Mouse (Mus musculus): ENCODE measurements at regions not wholly inside any gene's neighbourhood (a gene's known extent, or its start where the extent isn't known, plus 50 kb on each side); places are given as distances from the start of the nearest gene placed in this dataset.

- Histone ChIP-seq H3K4me1 (ENCODE audit: control insufficient read depth, insufficient read depth, low read length) (no peaks in the 10 kb centered on the region), H3K27ac (ENCODE audit: control insufficient read depth, insufficient read depth, low read depth, low read length) (no peak overlapping the region), H3K36me3 (ENCODE audit: control insufficient read depth, insufficient read depth, low read length) (no peaks in the 10 kb centered on the region), H3K4me3 (ENCODE audit: control insufficient read depth, low read depth, low read length) (no peak overlapping the region), H3K27me3 (ENCODE audit: control insufficient read depth, insufficient read depth, low read length) (no peaks in the 10 kb centered on the region)
- no peak for TF ChIP-seq CTCF (IDR thresholded peaks at IDR 0.05; ENCODE audit: control insufficient read depth, insufficient read depth, insufficient replicate concordance, low read depth, low read length)
- no peak for TF ChIP-seq POLR2A (IDR thresholded peaks at IDR 0.05; ENCODE audit: control insufficient read depth, low read depth, low read length)
Observed at GRCm38 (mm10) chr7:124557213-124557612, 574.5 kb downstream of the Hs3st4 start.

- Histone ChIP-seq H3K4me3 (ENCODE audit: control insufficient read depth, low read depth, low read length) (no peak overlapping the region), H3K36me3 (ENCODE audit: control insufficient read depth, insufficient read depth, low read length) (no peaks in the 10 kb centered on the region), H3K27ac (ENCODE audit: control insufficient read depth, insufficient read depth, low read depth, low read length) (no peak overlapping the region), H3K27me3 (ENCODE audit: control insufficient read depth, insufficient read depth, low read length) (no peaks in the 10 kb centered on the region), H3K4me1 (ENCODE audit: control insufficient read depth, insufficient read depth, low read length) (no peaks in the 10 kb centered on the region)
- TF ChIP-seq CTCF (IDR thresholded peaks at IDR 0.05; ENCODE audit: control insufficient read depth, insufficient read depth, insufficient replicate concordance, low read depth, low read length) (no peak), POLR2A (IDR thresholded peaks at IDR 0.05; ENCODE audit: control insufficient read depth, low read depth, low read length) (no peak)
Observed at GRCm38 (mm10) chr7:124570804-124571203, 588.1 kb downstream of the Hs3st4 start.

GRCm38 (mm10) chr7:124573666-124574065 is 591.0 kb downstream of the Hs3st4 start:
- Histone ChIP-seq H3K27me3 (ENCODE audit: control insufficient read depth, insufficient read depth, low read length) (no peaks in the 10 kb centered on the region), H3K27ac (ENCODE audit: control insufficient read depth, insufficient read depth, low read depth, low read length) (no peak overlapping the region), H3K4me3 (ENCODE audit: control insufficient read depth, low read depth, low read length) (no peak overlapping the region), H3K36me3 (ENCODE audit: control insufficient read depth, insufficient read depth, low read length) (no peaks in the 10 kb centered on the region), H3K4me1 (ENCODE audit: control insufficient read depth, insufficient read depth, low read length) (no peaks in the 10 kb centered on the region)
- TF ChIP-seq CTCF (IDR thresholded peaks at IDR 0.05; ENCODE audit: control insufficient read depth, insufficient read depth, insufficient replicate concordance, low read depth, low read length): no peak
- TF ChIP-seq POLR2A (IDR thresholded peaks at IDR 0.05; ENCODE audit: control insufficient read depth, low read depth, low read length): no peak

GRCm38 (mm10) chr7:124581342-124581741 is 598.7 kb downstream of the Hs3st4 start:
- TF ChIP-seq CTCF (IDR thresholded peaks at IDR 0.05; ENCODE audit: control insufficient read depth, insufficient read depth, insufficient replicate concordance, low read depth, low read length): no peak
- no peak for TF ChIP-seq POLR2A (IDR thresholded peaks at IDR 0.05; ENCODE audit: control insufficient read depth, low read depth, low read length)
- Histone ChIP-seq H3K27me3 (ENCODE audit: control insufficient read depth, insufficient read depth, low read length) (no peaks in the 10 kb centered on the region), H3K4me3 (ENCODE audit: control insufficient read depth, low read depth, low read length) (no peak overlapping the region), H3K4me1 (ENCODE audit: control insufficient read depth, insufficient read depth, low read length) (no peaks in the 10 kb centered on the region), H3K27ac (ENCODE audit: control insufficient read depth, insufficient read depth, low read depth, low read length) (no peak overlapping the region), H3K36me3 (ENCODE audit: control insufficient read depth, insufficient read depth, low read length) (no peaks in the 10 kb centered on the region)

- no peaks in the 10 kb centered on the region for H3K4me1 ChIP-seq (ENCODE audit: control insufficient read depth, insufficient read depth, low read length)
- no peak overlapping the region for H3K27ac ChIP-seq (ENCODE audit: control insufficient read depth, insufficient read depth, low read depth, low read length)
- no peak for TF ChIP-seq POLR2A (IDR thresholded peaks at IDR 0.05; ENCODE audit: control insufficient read depth, low read depth, low read length)
- no peak for TF ChIP-seq CTCF (IDR thresholded peaks at IDR 0.05; ENCODE audit: control insufficient read depth, insufficient read depth, insufficient replicate concordance, low read depth, low read length)
- no peaks in the 10 kb centered on the region for H3K27me3 ChIP-seq (ENCODE audit: control insufficient read depth, insufficient read depth, low read length)
- H3K4me3 ChIP-seq (ENCODE audit: control insufficient read depth, low read depth, low read length): no peak overlapping the region
- H3K36me3 ChIP-seq (ENCODE audit: control insufficient read depth, insufficient read depth, low read length): no peaks in the 10 kb centered on the region
Observed at GRCm38 (mm10) chr7:124585296-124585695, 602.6 kb downstream of the Hs3st4 start.

- H3K4me3 ChIP-seq (ENCODE audit: control insufficient read depth, low read depth, low read length): no peak overlapping the region
- no peak for TF ChIP-seq POLR2A (IDR thresholded peaks at IDR 0.05; ENCODE audit: control insufficient read depth, low read depth, low read length)
- TF ChIP-seq CTCF (IDR thresholded peaks at IDR 0.05; ENCODE audit: control insufficient read depth, insufficient read depth, insufficient replicate concordance, low read depth, low read length): no peak
- no peaks in the 10 kb centered on the region for H3K36me3 ChIP-seq (ENCODE audit: control insufficient read depth, insufficient read depth, low read length)
- H3K27ac ChIP-seq (ENCODE audit: control insufficient read depth, insufficient read depth, low read depth, low read length): no peak overlapping the region
- no peaks in the 10 kb centered on the region for H3K4me1 ChIP-seq (ENCODE audit: control insufficient read depth, insufficient read depth, low read length)
- H3K27me3 ChIP-seq (ENCODE audit: control insufficient read depth, insufficient read depth, low read length): no peaks in the 10 kb centered on the region
Observed at GRCm38 (mm10) chr7:124591369-124591768, 608.7 kb downstream of the Hs3st4 start.

- no peak for TF ChIP-seq CTCF (IDR thresholded peaks at IDR 0.05; ENCODE audit: control insufficient read depth, insufficient read depth, insufficient replicate concordance, low read depth, low read length)
- no peak for TF ChIP-seq POLR2A (IDR thresholded peaks at IDR 0.05; ENCODE audit: control insufficient read depth, low read depth, low read length)
Observed at GRCm38 (mm10) chr7:124593462-124593861, 610.8 kb downstream of the Hs3st4 start.

GRCm38 (mm10) chr7:124600767-124601166 is 618.1 kb downstream of the Hs3st4 start:
- Histone ChIP-seq H3K4me1 (ENCODE audit: control insufficient read depth, insufficient read depth, low read length) (no peaks in the 10 kb centered on the region), H3K27ac (ENCODE audit: control insufficient read depth, insufficient read depth, low read depth, low read length) (no peak overlapping the region), H3K27me3 (ENCODE audit: control insufficient read depth, insufficient read depth, low read length) (no peaks in the 10 kb centered on the region), H3K4me3 (ENCODE audit: control insufficient read depth, low read depth, low read length) (no peak overlapping the region), H3K36me3 (ENCODE audit: control insufficient read depth, insufficient read depth, low read length) (no peaks in the 10 kb centered on the region)
- no peak for TF ChIP-seq POLR2A (IDR thresholded peaks at IDR 0.05; ENCODE audit: control insufficient read depth, low read depth, low read length)
- no peak for TF ChIP-seq CTCF (IDR thresholded peaks at IDR 0.05; ENCODE audit: control insufficient read depth, insufficient read depth, insufficient replicate concordance, low read depth, low read length)

More at GRCm38 (mm10) chr7:124593462-124593861, 610.8 kb downstream of the Hs3st4 start:
- Histone ChIP-seq H3K27ac (ENCODE audit: control insufficient read depth, insufficient read depth, low read depth, low read length) (no peak overlapping the region), H3K36me3 (ENCODE audit: control insufficient read depth, insufficient read depth, low read length) (no peaks in the 10 kb centered on the region), H3K27me3 (ENCODE audit: control insufficient read depth, insufficient read depth, low read length) (no peaks in the 10 kb centered on the region), H3K4me3 (ENCODE audit: control insufficient read depth, low read depth, low read length) (no peak overlapping the region), H3K4me1 (ENCODE audit: control insufficient read depth, insufficient read depth, low read length) (no peaks in the 10 kb centered on the region)
